Mouse (Mus musculus): Measurements from ENCODE around the gene Sf1.

The Sf1 gene

GRCm38 (mm10) chr19:6375423-6376254 lies 12.1 kb downstream of the Sf1 start:
- no peak for DNase-seq (ENCODE audit: low spot score)

DNA sequence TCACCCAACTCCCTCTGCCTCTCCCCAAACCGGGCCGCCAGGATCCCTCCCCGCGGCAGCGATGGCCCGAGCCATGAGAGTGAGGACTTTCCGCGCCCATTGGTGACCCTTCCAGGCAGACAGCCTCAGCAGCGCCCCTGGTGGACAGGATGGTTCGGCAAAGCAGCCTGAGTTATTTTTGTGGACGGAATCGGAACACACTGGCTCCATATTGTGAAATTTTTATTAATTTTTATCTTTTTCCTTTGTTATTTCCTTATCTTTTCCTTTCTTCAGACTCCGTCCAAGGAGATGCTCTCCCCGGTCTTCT lies 12.7 kb downstream of the Sf1 start:
- peak; percentile 55 for DNase-seq (ENCODE audit: low spot score)

DNA sequence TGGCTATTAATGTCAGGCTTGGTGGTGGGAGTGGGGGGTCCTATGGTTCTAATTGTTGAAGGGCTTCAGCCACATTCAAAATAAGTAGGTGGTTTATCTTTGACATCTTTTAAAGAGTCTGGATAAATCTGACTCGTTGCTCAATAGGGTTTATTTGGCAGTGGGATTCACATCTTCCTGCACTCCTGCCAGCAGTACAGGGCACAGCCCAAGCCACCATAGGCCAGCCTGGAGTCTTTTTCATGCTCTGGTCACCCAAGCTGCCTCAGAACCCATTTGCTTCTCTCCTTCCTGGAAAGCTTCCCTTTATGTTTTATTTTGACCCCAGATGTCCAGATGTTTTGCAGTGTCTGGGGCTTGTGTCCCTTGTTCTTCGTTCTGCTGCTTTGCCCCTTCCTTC lies 13.2 kb downstream of the Sf1 start:
- peak; percentile 56 for DNase-seq (ENCODE audit: low spot score)

GRCm38 (mm10) chr19:6377327-6378040 lies 14.0 kb downstream of the Sf1 start:
- DNase-seq (ENCODE audit: low spot score): no peak

DNA sequence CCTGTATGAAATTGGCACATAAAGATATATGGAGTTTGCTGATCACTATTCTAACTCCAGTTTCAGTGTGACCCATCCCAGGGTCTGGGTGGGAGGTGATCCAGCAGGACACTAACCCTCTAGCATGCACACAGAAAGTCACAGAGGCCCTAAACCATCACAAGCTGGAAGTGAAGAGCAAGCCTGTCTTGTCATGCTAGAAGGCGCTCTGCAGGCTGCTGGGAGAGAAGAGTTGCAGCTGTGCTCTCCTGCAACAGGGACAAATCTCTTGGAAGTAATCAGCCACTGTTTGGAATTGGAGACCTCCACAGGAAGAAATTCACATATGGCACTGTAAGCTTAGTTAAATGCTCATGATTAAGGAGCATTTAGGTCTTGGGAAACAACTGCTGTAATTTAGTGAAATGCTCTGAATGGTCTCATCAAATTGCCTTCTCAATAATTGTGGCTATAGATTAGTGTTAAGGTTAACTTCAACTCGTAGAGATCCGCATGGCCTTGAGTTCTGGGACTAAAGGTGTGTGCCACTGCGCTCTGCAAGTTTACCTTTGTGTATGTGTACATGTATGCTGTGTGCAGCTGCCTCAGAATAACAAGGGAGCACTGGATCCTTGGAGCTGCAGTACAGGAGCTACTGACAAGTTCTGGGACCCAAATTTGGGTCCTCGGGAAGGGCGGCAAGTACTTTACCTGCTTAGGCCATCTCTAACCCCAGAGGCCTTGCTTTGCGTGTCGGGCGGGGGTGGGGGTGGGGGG lies 17.1 kb downstream of the Sf1 start:
- DNase-seq (ENCODE audit: low spot score): no peak

- DNase-seq (ENCODE audit: low spot score): no peak
Measured at GRCm38 (mm10) chr19:6381238-6381637, 17.7 kb downstream of the Sf1 start.

DNA sequence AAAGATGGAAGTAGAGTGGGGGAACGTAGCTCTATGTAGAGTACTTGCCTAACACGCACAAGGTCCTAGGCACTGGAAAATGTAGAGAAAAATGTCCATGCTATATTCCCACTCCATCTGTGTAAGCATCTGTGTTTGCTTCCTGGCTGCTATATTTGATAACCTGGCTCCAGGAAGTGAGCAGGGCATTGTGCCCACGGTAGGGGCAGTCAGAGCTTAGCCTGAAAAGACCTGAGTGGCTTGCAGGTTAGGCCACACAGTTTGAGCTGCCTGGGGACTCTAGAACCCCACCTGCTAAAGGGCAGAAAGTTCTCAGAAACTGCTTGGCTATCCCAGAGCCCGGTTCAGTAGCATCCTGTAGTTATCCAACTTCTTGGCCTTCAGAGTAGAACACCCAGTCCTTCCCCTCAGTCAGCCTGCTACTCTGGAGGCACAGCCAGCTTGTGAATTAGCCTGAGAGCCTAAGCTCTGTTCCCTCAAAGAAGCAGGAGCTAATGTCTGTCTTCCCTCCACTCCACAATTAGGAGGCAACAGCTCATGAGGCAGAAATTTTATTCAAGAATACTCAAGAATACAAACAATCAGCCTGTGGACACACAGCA lies 18.9 kb downstream of the Sf1 start:
- no peak for DNase-seq (ENCODE audit: low spot score)

- DNase-seq (ENCODE audit: low spot score): no peak
Measured at GRCm38 (mm10) chr19:6383470-6383869, 20.0 kb downstream of the Sf1 start.

- no peak for DNase-seq (ENCODE audit: low spot score)
Measured at GRCm38 (mm10) chr19:6384128-6384527, 20.6 kb downstream of the Sf1 start, which contains the start of gene Pygm. TSS of gene Pygm (plus strand) at chr19:6384399.

DNA sequence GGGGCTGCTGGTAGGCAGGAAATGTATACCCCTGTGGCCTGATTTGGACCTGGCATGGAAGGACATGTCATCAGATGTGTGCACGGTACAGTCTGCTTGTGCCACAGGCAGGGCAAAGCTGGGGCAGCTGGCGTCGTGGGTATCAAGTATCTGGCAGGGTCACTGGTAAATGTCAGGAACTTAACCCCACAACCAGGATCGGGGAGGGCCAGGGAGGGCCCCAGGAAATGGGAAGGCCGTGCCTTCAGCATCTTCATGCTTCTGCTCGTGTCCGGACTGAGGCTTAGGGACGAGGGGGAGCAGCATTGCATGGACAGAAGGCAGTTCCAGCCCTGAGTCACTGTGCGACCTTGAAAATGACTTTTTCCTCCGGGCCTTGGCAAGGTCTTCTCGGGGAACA lies 21.5 kb downstream of the Sf1 start:
- no peak for DNase-seq (ENCODE audit: low spot score)

- no peak for DNase-seq (ENCODE audit: low spot score)
Measured at GRCm38 (mm10) chr19:6385419-6385818, 21.9 kb downstream of the Sf1 start.

DNA sequence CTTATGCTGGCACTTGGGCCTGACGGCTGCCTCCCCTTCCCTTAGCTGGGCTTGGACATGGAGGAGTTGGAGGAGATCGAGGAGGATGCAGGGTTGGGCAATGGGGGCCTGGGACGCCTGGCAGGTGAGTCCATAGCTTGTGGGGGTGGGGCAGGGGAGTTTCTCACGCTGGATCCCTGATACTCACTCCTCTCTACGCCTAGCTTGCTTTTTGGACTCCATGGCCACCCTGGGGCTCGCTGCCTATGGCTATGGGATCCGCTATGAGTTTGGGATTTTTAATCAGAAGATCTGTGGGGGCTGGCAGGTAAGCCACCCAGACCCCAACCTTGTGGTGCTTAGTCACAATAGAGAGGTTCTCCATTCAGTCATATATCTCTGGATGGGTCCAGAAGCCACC lies 22.3 kb downstream of the Sf1 start:
- no peak for DNase-seq (ENCODE audit: low spot score)

- no peak for DNase-seq (ENCODE audit: low spot score)
Measured at GRCm38 (mm10) chr19:6386234-6386633, 22.7 kb downstream of the Sf1 start.

DNA sequence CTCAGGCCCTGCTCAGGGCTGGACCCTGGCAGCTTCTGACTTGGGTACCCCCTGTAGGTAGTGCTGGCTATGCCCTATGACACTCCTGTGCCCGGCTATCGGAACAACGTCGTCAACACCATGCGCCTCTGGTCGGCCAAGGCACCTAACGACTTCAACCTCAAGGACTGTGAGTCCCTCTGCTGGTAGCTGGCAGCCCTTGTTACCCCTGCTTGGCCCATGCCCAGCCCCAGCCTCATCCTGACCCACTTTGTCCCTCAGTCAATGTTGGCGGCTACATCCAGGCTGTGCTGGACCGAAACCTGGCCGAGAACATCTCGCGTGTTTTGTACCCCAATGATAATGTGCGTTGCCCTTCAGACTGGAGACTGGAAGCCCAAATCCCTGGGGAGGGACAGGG lies 24.5 kb downstream of the Sf1 start:
- DNase-seq (ENCODE audit: low spot score): no peak

DNA sequence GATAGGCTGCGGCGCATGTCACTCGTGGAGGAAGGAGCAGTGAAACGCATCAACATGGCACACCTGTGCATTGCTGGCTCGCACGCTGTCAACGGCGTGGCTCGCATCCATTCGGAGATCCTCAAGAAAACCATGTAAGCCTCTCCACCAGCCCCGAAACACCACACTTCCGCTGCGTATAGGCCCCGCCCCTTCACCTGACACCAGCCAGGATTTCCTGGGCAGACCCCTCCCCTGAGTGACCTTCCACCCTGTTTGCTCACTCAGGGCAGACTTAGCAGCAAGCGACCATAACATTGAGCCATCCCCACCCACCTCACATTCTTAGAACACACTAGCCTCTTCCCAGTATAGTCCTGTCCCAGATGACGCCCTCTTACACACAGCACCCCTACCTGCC lies 26.3 kb downstream of the Sf1 start:
- no peak for DNase-seq (ENCODE audit: low spot score)

DNA sequence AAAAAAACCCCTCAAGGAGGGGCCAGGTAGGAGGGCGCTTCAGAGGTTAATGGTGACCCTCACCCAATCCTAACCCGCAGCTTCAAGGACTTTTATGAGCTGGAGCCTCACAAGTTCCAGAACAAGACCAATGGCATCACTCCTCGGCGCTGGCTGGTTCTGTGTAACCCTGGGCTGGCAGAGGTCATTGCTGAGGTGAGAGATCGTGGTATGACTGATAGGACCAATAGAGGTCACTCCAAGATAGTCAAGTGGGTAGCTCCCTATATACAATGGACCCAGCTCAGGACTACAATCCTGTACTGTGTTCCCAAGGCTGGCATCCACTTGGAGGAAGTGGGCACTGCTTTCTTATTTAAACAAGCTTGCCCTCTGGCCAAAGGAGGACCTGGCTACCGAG lies 26.8 kb downstream of the Sf1 start:
- no peak for DNase-seq (ENCODE audit: low spot score)

DNA sequence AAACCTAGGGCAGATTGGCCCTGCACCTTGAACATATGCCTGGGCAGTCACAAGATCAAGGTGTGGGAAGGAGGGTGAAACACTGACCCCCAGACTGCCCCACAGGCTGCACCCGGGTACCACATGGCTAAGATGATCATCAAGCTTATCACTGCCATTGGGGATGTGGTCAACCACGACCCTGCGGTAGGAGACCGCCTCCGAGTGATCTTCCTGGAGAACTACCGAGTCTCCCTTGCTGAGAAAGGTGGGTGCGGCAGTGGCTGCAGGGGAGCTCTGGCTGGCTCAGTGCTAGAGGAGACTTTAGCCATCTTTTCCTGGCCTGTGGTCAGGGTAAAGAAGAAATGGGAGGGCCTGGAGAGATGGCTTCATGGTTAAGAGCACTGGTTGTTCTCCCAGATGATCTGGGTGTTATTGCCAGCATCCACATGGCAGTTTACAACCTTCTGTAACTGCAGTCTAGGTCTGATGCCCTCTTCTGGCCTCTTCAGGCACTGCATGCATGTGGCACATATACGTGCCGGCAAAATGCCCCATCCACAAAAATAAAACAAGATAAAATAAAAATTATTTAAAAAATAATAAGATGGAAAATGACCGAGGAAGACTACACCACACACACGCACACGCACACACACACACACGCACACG lies 29.4 kb downstream of the Sf1 start:
- DNase-seq (ENCODE audit: low spot score): no peak

- no peak for DNase-seq (ENCODE audit: low spot score)
Measured at GRCm38 (mm10) chr19:6393637-6394036, 30.1 kb downstream of the Sf1 start.

DNA sequence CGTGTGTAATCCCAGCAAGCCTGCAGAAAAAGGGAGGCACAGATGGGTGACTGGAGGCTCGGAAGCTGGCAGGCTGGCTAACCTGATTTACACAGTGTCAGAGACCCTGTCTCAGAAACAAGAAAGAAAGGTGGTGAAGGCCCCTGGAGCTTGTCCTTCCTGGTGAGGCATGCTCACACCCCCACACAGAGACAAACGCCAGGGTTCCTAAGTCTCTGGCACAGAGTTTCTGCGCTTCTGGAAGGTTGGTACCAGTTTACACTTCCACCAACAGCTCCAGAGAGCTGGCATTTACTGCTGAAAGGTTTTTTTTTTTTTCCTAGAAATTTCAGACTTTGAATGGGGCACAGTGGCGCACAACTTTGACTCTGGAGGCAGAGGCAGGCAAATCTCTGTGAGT lies 32.7 kb downstream of the Sf1 start:
- no peak for DNase-seq (ENCODE audit: low spot score)

DNA sequence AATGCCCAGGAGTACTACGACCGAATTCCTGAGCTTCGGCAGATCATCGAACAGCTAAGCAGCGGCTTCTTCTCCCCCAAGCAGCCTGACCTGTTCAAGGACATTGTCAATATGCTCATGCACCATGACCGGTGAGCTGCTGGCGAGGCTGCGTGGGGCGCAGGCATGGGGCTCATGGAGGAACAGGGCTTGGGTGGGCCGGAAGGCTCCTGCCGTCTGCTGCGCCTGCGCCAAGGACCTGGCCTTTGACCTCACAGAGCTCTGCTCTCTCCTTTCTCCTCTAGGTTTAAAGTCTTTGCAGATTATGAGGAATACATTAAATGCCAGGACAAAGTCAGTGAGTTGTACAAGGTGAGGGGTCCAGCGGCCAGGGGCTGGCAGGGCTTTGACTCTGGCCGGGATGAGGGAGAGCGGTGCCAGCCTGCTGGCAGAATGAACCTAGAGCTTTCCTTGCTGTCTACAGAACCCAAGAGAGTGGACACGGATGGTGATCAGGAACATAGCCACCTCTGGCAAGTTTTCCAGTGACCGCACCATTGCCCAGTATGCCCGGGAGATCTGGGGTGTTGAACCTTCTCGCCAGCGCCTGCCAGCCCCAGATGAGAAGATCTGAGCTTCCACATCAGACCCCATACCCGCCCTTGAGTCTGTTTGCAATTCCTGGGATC lies 34.2 kb downstream of the Sf1 start:
- no peak for DNase-seq (ENCODE audit: low spot score)

DNA sequence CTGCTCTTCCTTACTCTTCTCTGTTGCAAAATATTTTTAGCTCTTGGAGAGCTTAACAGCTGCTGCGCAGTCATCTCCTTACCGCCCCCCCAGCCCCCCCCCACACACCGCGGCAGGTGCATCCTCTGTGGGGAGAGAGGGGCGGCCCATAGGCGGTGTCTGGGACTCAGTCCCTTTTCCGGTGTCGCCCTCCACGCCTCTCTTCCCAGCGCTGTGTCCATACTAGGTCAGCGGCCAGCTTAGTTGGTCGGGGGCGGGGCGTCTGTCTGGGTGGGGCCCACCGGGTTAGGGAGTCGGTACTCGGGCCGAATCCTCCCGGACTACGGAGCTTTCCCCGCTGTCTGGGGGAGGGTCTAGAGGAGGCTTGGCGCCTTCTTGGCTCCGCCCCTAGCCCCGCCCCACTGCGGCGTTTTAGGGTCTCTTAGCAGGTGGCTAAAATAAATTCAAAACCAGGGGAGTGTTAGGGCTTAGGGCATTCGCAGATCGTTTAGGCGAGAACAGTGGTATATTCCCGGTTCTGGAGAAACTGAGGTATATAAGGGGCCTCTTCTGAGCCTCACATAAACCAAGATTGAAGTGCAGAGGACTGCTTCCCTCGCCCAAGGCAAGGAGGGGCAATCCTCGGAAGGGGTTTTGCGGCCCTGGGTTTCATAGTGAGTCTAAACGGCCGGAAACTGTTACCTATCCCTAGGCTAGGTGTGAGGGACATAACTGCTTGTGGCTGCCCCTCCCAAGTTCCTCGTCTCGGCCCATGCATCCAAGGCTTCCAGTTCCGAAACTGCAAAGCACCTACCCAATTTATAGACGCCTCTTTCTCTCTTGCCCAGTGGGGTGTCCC lies 35.2 kb downstream of the Sf1 start:
- DNase-seq (ENCODE audit: low spot score): no peak

Data from adipocyte (in vitro differentiated cells).